In the genomic region with DNA sequence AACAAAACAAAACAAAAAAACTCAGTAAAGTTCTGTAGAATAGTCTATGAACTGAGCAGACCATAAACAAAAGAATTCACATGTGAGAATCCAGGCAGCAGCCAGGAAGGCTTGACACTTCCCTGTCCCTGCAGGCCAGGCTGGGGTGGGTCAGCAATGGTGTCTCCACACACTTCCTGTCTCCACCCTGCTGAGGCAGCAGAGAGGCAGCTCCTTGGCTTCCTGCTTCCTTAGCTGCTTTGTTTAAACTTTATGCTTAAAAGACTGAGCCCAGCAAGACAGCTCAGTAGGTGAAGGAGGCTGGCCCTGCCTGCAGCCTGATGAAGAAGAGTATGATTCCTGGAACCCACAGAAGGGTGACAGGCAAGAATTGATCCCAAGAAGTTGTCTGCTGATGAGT, we compare ENCODE assay signal across 8 mouse cellular contexts.
A peak's percentile ranks its signal among the peaks of the same experiment; 100 is the strongest.
DNase-seq lines count a peak whose midpoint lies in the region; ATAC-seq and TF ChIP-seq lines count a peak whose summit lies in the region.

No protein-coding gene starts in this region.

- no peak for TF ChIP-seq CTCF in forebrain, postnatal 0 days (IDR thresholded peaks at IDR 0.05; ENCODE audit: low read depth)

- H3K9me3 ChIP-seq in embryonic facial prominence, embryonic 15.5 days (replicated peaks) = no peaks in the 10 kb centered on the region
- H3K9me3 ChIP-seq in intestine, embryonic 14.5 days (ENCODE audit: control insufficient read depth, low read length) = no peaks in the 10 kb centered on the region
- no peaks in the 10 kb centered on the region for H3K9me3 ChIP-seq in liver, embryonic 16.5 days (replicated peaks; ENCODE audit: control insufficient read depth, low read length)
- H3K9me3 ChIP-seq in stomach, embryonic 15.5 days = no peaks in the 10 kb centered on the region
- H3K9me3 ChIP-seq in midbrain, embryonic 14.5 days (ENCODE audit: control insufficient read depth, low read length) = no peaks in the 10 kb centered on the region
- H3K9me3 ChIP-seq in forebrain, postnatal 0 days (ENCODE audit: low read length) = no peaks in the 10 kb centered on the region

- DNase-seq in spleen, adult 18-20 months = peak; percentile 28 to 38
- DNase-seq in spleen, adult 12 weeks (ENCODE audit: low spot score) = no peak
- no peak for DNase-seq in intestine, embryonic 14.5 days (ENCODE audit: low spot score)
- DNase-seq in midbrain, embryonic 14.5 days = no peak
- DNase-seq in forebrain, postnatal 0 days = no peak

- no peak overlapping the region for H3K9ac ChIP-seq in embryonic facial prominence, embryonic 15.5 days
- no peak overlapping the region for H3K9ac ChIP-seq in intestine, embryonic 14.5 days (ENCODE audit: low read length)
- H3K9ac ChIP-seq in liver, embryonic 16.5 days (ENCODE audit: low read depth, low read length) = no peak overlapping the region
- no peak overlapping the region for H3K9ac ChIP-seq in stomach, embryonic 15.5 days
- no peak overlapping the region for H3K9ac ChIP-seq in midbrain, embryonic 14.5 days (replicated peaks; ENCODE audit: low read length)
- H3K9ac ChIP-seq in forebrain, postnatal 0 days = no peak overlapping the region

- no peak overlapping the region for H3K4me2 ChIP-seq in embryonic facial prominence, embryonic 15.5 days (replicated peaks)
- no peak overlapping the region for H3K4me2 ChIP-seq in intestine, embryonic 14.5 days (ENCODE audit: low read length)
- no peak overlapping the region for H3K4me2 ChIP-seq in liver, embryonic 16.5 days (ENCODE audit: low read depth, low read length)
- no peak overlapping the region for H3K4me2 ChIP-seq in stomach, embryonic 15.5 days
- H3K4me2 ChIP-seq in midbrain, embryonic 14.5 days (ENCODE audit: low read length) = no peak overlapping the region
- no peak overlapping the region for H3K4me2 ChIP-seq in forebrain, postnatal 0 days (ENCODE audit: low read depth)

- ATAC-seq in embryonic facial prominence, embryonic 15.5 days (ENCODE audit: insufficient number of reproducible peaks, low FRiP score, low TSS enrichment, low read depth) = 0 out of 2 replicates have a peak, but pooled peaks have one; percentile 37
- ATAC-seq in intestine, embryonic 14.5 days (replicated peaks; ENCODE audit: low FRiP score, low TSS enrichment, low read depth) = 0 out of 2 replicates have a peak, but pooled peaks have one; percentile 47
- ATAC-seq in liver, embryonic 16.5 days (ENCODE audit: low read depth) = peak; percentile 37; the same call in 1 of the 2 replicates
- ATAC-seq in stomach, embryonic 15.5 days (ENCODE audit: insufficient read depth, low FRiP score, low read depth) = peak; percentile 48; the same call in 1 of the 2 replicates
- no peak for ATAC-seq in midbrain, embryonic 14.5 days (ENCODE audit: low FRiP score, low TSS enrichment)
- no peak for ATAC-seq in forebrain, postnatal 0 days

- H3K27ac ChIP-seq in embryonic facial prominence, embryonic 15.5 days (replicated peaks) = no peak overlapping the region
- peak overlapping the region; percentile 48 for H3K27ac ChIP-seq in intestine, embryonic 14.5 days (ENCODE audit: low read depth)
- no peak overlapping the region for H3K27ac ChIP-seq in liver, embryonic 16.5 days (ENCODE audit: low read length)
- peak overlapping the region; percentile 46; the same call in 1 of the 2 replicates for H3K27ac ChIP-seq in stomach, embryonic 15.5 days
- no peak overlapping the region for H3K27ac ChIP-seq in midbrain, embryonic 14.5 days (replicated peaks; ENCODE audit: low read depth, low read length)
- H3K27ac ChIP-seq in forebrain, postnatal 0 days (ENCODE audit: low read depth, low read length) = no peak overlapping the region

- H3K36me3 ChIP-seq in embryonic facial prominence, embryonic 15.5 days = no peaks in the 10 kb centered on the region
- no peaks in the 10 kb centered on the region for H3K36me3 ChIP-seq in intestine, embryonic 14.5 days (ENCODE audit: control insufficient read depth, insufficient read depth, low read length)
- no peaks in the 10 kb centered on the region for H3K36me3 ChIP-seq in liver, embryonic 16.5 days (ENCODE audit: control insufficient read depth, insufficient read depth)
- H3K36me3 ChIP-seq in stomach, embryonic 15.5 days = no peaks in the 10 kb centered on the region
- no peaks in the 10 kb centered on the region for H3K36me3 ChIP-seq in midbrain, embryonic 14.5 days (ENCODE audit: control insufficient read depth, insufficient read depth, low read length)
- no peaks in the 10 kb centered on the region for H3K36me3 ChIP-seq in forebrain, postnatal 0 days (ENCODE audit: insufficient read depth)

- H3K4me1 ChIP-seq in embryonic facial prominence, embryonic 15.5 days = peaks cover 57% of the 10 kb centered on the region
- H3K4me1 ChIP-seq in intestine, embryonic 14.5 days (replicated peaks; ENCODE audit: control insufficient read depth, insufficient read depth, low read length) = peaks cover 23% of the 10 kb centered on the region
- H3K4me1 ChIP-seq in liver, embryonic 16.5 days (ENCODE audit: control insufficient read depth, low read depth, low read length) = peaks cover 17% of the 10 kb centered on the region
- peaks cover 32% of the 10 kb centered on the region for H3K4me1 ChIP-seq in stomach, embryonic 15.5 days
- no peaks in the 10 kb centered on the region for H3K4me1 ChIP-seq in midbrain, embryonic 14.5 days (ENCODE audit: control insufficient read depth, insufficient read depth, low read length)
- no peaks in the 10 kb centered on the region for H3K4me1 ChIP-seq in forebrain, postnatal 0 days (ENCODE audit: insufficient read depth)

- no peaks in the 10 kb centered on the region for H3K27me3 ChIP-seq in embryonic facial prominence, embryonic 15.5 days
- H3K27me3 ChIP-seq in intestine, embryonic 14.5 days (replicated peaks; ENCODE audit: control insufficient read depth, insufficient read depth, low read length) = no peaks in the 10 kb centered on the region
- no peaks in the 10 kb centered on the region for H3K27me3 ChIP-seq in liver, embryonic 16.5 days (ENCODE audit: control insufficient read depth, insufficient read depth, low read depth, low read length)
- no peaks in the 10 kb centered on the region for H3K27me3 ChIP-seq in stomach, embryonic 15.5 days (replicated peaks)
- 0 out of 2 replicates have a peak, but pooled peaks cover 5% of the 10 kb centered on the region for H3K27me3 ChIP-seq in midbrain, embryonic 14.5 days (ENCODE audit: control insufficient read depth, insufficient read depth, low read length)
- 0 out of 2 replicates have a peak, but pooled peaks cover 3% of the 10 kb centered on the region for H3K27me3 ChIP-seq in forebrain, postnatal 0 days (ENCODE audit: insufficient read depth, low read length)

- no peak overlapping the region for H3K4me3 ChIP-seq in embryonic facial prominence, embryonic 15.5 days (replicated peaks)
- H3K4me3 ChIP-seq in intestine, embryonic 14.5 days (ENCODE audit: low read depth, low read length) = no peak overlapping the region
- H3K4me3 ChIP-seq in liver, embryonic 16.5 days (ENCODE audit: low read depth, low read length) = no peak overlapping the region
- no peak overlapping the region for H3K4me3 ChIP-seq in stomach, embryonic 15.5 days (replicated peaks)
- H3K4me3 ChIP-seq in midbrain, embryonic 14.5 days (replicated peaks; ENCODE audit: low read depth, low read length) = no peak overlapping the region
- H3K4me3 ChIP-seq in forebrain, postnatal 0 days (ENCODE audit: low read depth, low read length) = no peak overlapping the region

Comparison
In these comparisons a context has a peak if more than half of its experiments do, and no peak if none do; other contexts are left out.
1. DNase-seq: peak in spleen, adult 18-20 months (2 of 2); none in spleen, adult 12 weeks (single experiment), intestine, embryonic 14.5 days (single experiment), midbrain, embryonic 14.5 days (single experiment) and forebrain, postnatal 0 days (single experiment).
2. ATAC-seq: peak in embryonic facial prominence, embryonic 15.5 days (single experiment), intestine, embryonic 14.5 days (single experiment), liver, embryonic 16.5 days (single experiment) and stomach, embryonic 15.5 days (single experiment); none in midbrain, embryonic 14.5 days (single experiment) and forebrain, postnatal 0 days (single experiment).
3. H3K27ac ChIP-seq: peak in intestine, embryonic 14.5 days (single experiment) and stomach, embryonic 15.5 days (single experiment); none in embryonic facial prominence, embryonic 15.5 days (single experiment), liver, embryonic 16.5 days (single experiment), midbrain, embryonic 14.5 days (single experiment) and forebrain, postnatal 0 days (single experiment).